Mouse (Mus musculus) gastrocnemius, adult 18-20 months (tissue): ENCODE measurements around the gene Naglu. TPM values are rescaled to one million over a fixed set of nuclear protein-coding genes. Genes with fewer than 3 reads are reported as not detected.
A peak's percentile ranks its signal among the peaks of the same experiment; 100 is the strongest.

Experiments
- DNase-seq: peaks from one replicate; pipeline ENCODE4 v3.0.0; 2021; ENCODE audit warnings: low spot score
- total RNA-seq, 2 experiments: library from RNA; stranded (reverse); gene quantifications; 2 replicates each; pipeline ENCODE4 v1.2.3; 2021

Gene Naglu
- total RNA-seq, 2 experiments from 2014 or later = 3.9 TPM

- DNase-seq = peak; percentile 72
Observed at GRCm38 (mm10) chr11:101056885-101057284, 12.9 kb upstream of the Naglu start.

- DNase-seq = peak; percentile 94
Observed at GRCm38 (mm10) chr11:101057860-101058259, 12.0 kb upstream of the Naglu start.

GRCm38 (mm10) chr11:101058726-101059125 lies 11.1 kb upstream of the Naglu start:
- no peak for DNase-seq

- DNase-seq = no peak
Observed at GRCm38 (mm10) chr11:101059473-101059872, 10.3 kb upstream of the Naglu start.

- DNase-seq = peak; percentile 64
Observed at GRCm38 (mm10) chr11:101060126-101060525, 9.7 kb upstream of the Naglu start.

- no peak for DNase-seq
Observed at GRCm38 (mm10) chr11:101061049-101061448, 8.8 kb upstream of the Naglu start.

GRCm38 (mm10) chr11:101062165-101062884 lies 7.5 kb upstream of the Naglu start:
- DNase-seq = peak; percentile 75

GRCm38 (mm10) chr11:101062971-101063675 lies 6.7 kb upstream of the Naglu start:
- DNase-seq = no peak

GRCm38 (mm10) chr11:101063676-101064327 lies 6.0 kb upstream of the Naglu start:
- DNase-seq = peak; percentile 82

- no peak for DNase-seq
Observed at GRCm38 (mm10) chr11:101064462-101064861, 5.3 kb upstream of the Naglu start.

GRCm38 (mm10) chr11:101065002-101065401 lies 4.8 kb upstream of the Naglu start:
- no peak for DNase-seq

- peak; percentile 79 for DNase-seq
Observed at GRCm38 (mm10) chr11:101066549-101067412, 3.0 kb upstream of the Naglu start.

- no peak for DNase-seq
Observed at GRCm38 (mm10) chr11:101070189-101070527, 346 bp downstream of the Naglu start.

- DNase-seq = no peak
Observed at GRCm38 (mm10) chr11:101070987-101071386, 1.2 kb downstream of the Naglu start.

- no peak for DNase-seq
Observed at GRCm38 (mm10) chr11:101071810-101072428, 2.1 kb downstream of the Naglu start.

- no peak for DNase-seq
Observed at GRCm38 (mm10) chr11:101078121-101078520, 8.3 kb downstream of the Naglu start, which contains the start of gene Hsd17b1. Hsd17b1 (plus strand) TSS chr11:101078411.

- no peak for DNase-seq
Observed at GRCm38 (mm10) chr11:101079746-101080145, 9.9 kb downstream of the Naglu start.

GRCm38 (mm10) chr11:101080421-101080820 lies 10.6 kb downstream of the Naglu start:
- DNase-seq = no peak

- no peak for DNase-seq
Observed at GRCm38 (mm10) chr11:101081659-101082058, 11.8 kb downstream of the Naglu start.

GRCm38 (mm10) chr11:101082208-101083082 lies 12.6 kb downstream of the Naglu start, which contains the start of gene Coasy:
Coasy (plus strand) TSS chr11:101082565.
- DNase-seq = peak; percentile 81
